8 mouse cellular contexts compared by ENCODE assay signal in genomic region chr12:77240372-77240771, GRCm38 (mm10). TPM values are rescaled to one million over a fixed set of nuclear protein-coding genes. Genes with fewer than 3 reads are reported as not detected.
DNase-seq lines count a peak whose midpoint lies in the region; ATAC-seq and TF ChIP-seq lines count a peak whose summit lies in the region.

No protein-coding gene starts in this region.

- 9% methylated on average over 6 of the region's 6 CpGs for WGBS in thymus, adult 2 months
- WGBS in limb, embryonic 10.5 days: 59% methylated on average over 6 of the region's 6 CpGs
- WGBS in stomach, postnatal 0 days: 40% methylated on average over 6 of the region's 6 CpGs

- no peak for ATAC-seq in stomach, postnatal 0 days (ENCODE audit: low FRiP score, low TSS enrichment)

- H3K27me3 ChIP-seq in thymus, adult 2 months (ENCODE audit: control insufficient read depth, insufficient read depth, low read length): no peaks in the 10 kb centered on the region
- H3K27me3 ChIP-seq in limb, embryonic 10.5 days (ENCODE audit: low read depth, poor library complexity, severe bottlenecking): no peaks in the 10 kb centered on the region
- H3K27me3 ChIP-seq in stomach, postnatal 0 days (ENCODE audit: control insufficient read depth, insufficient read depth, low read length): no peaks in the 10 kb centered on the region

- intact Hi-C loops in gastrocnemius, adult 2 months (cut with DNase I): no loop called here

- no peak for DNase-seq in gastrocnemius, adult 2 months
- no peak for DNase-seq in gastrocnemius, adult 18-20 months (ENCODE audit: low spot score)
- DNase-seq in thymus, postnatal 0 days (ENCODE audit: low spot score): peak; percentile 22
- DNase-seq in thymus, adult 2 months: no peak
- no peak for DNase-seq in limb, embryonic 10.5 days (ENCODE audit: low spot score)
- no peak for DNase-seq in stomach, postnatal 0 days (ENCODE audit: low spot score)
- no peak for DNase-seq in spleen, adult 18-20 months
- no peak for DNase-seq in urinary bladder, postnatal 14 days (ENCODE audit: low spot score)

- H3K27ac ChIP-seq in gastrocnemius, adult 2 months: peak overlapping the region; percentile 97; the same call in 1 of the 2 replicates
- no peak overlapping the region for H3K27ac ChIP-seq in thymus, adult 2 months (ENCODE audit: control insufficient read depth, insufficient read depth, low read length)
- H3K27ac ChIP-seq in limb, embryonic 10.5 days: no peak overlapping the region
- H3K27ac ChIP-seq in stomach, postnatal 0 days (replicated peaks): no peak overlapping the region

- 0 out of 2 replicates have a peak overlapping the region, but pooled peaks have one; percentile 34 for H3K4me2 ChIP-seq in stomach, postnatal 0 days (replicated peaks; ENCODE audit: low read depth)

- peaks cover 3% of the 10 kb centered on the region; the same call in 1 of the 2 replicates for H3K4me1 ChIP-seq in thymus, adult 2 months (replicated peaks; ENCODE audit: control insufficient read depth, insufficient read depth, low read length)
- H3K4me1 ChIP-seq in limb, embryonic 10.5 days: peaks cover 25% of the 10 kb centered on the region
- no peaks in the 10 kb centered on the region for H3K4me1 ChIP-seq in stomach, postnatal 0 days (replicated peaks; ENCODE audit: control insufficient read depth, insufficient read depth)

- TF ChIP-seq POLR2A in thymus, adult 2 months (IDR thresholded peaks at IDR 0.05; ENCODE audit: control insufficient read depth, extremely low read depth, insufficient read depth, low read length, poor library complexity): no peak

- no peak for TF ChIP-seq EP300 in stomach, postnatal 0 days (optimal IDR thresholded peaks at IDR 0.05)

- peak overlapping the region; percentile 98 for H3K4me3 ChIP-seq in gastrocnemius, adult 2 months
- H3K4me3 ChIP-seq in thymus, adult 2 months (ENCODE audit: control insufficient read depth, insufficient read depth, low read length): no peak overlapping the region
- H3K4me3 ChIP-seq in limb, embryonic 10.5 days: peak overlapping the region; percentile 83; the same call in 1 of the 2 replicates
- 0 out of 2 replicates have a peak overlapping the region, but pooled peaks have one; percentile 18 for H3K4me3 ChIP-seq in stomach, postnatal 0 days (ENCODE audit: low read depth, low read length)

- no peak overlapping the region for H3K9ac ChIP-seq in stomach, postnatal 0 days (ENCODE audit: low read length)

- no peaks in the 10 kb centered on the region for H3K9me3 ChIP-seq in limb, embryonic 10.5 days (replicated peaks)
- no peaks in the 10 kb centered on the region for H3K9me3 ChIP-seq in stomach, postnatal 0 days (ENCODE audit: control insufficient read depth, low read length)

- no peaks in the 10 kb centered on the region for H3K36me3 ChIP-seq in thymus, adult 2 months (ENCODE audit: control insufficient read depth, insufficient read depth, low read length)
- H3K36me3 ChIP-seq in limb, embryonic 10.5 days: no peaks in the 10 kb centered on the region
- no peaks in the 10 kb centered on the region for H3K36me3 ChIP-seq in stomach, postnatal 0 days (ENCODE audit: control insufficient read depth, insufficient read depth, low read length)

- TF ChIP-seq CTCF in gastrocnemius, adult 2 months (IDR thresholded peaks at IDR 0.05): no peak
- TF ChIP-seq CTCF in thymus, adult 2 months (IDR thresholded peaks at IDR 0.05; ENCODE audit: borderline replicate concordance, control insufficient read depth, extremely low read depth, insufficient read depth, low read length, poor library complexity): no peak
- no peak for TF ChIP-seq CTCF in stomach, postnatal 0 days (IDR thresholded peaks at IDR 0.05; ENCODE audit: low read depth)

RNA-seq across cellular contexts. Expression of gene Fut8, which starts 2.4 kb away (rescaled TPM):
- 10 to 100 TPM; 14.9 to 16.5 TPM for total RNA-seq in gastrocnemius, adult 2 months (2021)
- total RNA-seq in gastrocnemius, adult 18-20 months (2021): 10 to 100 TPM; 18.4 to 19.9 TPM
- polyA plus RNA-seq in thymus, postnatal 0 days (2015; fragmentation: Nextera tagmentation; extraction: Ambion mirVana): 36.5 and 36.6 TPM in 2 replicates
- polyA plus RNA-seq in thymus, adult 2 months (2012; rRNA removed): 10.8 and 14.6 TPM in 2 replicates
- 19.3 and 21.1 TPM in 2 replicates for polyA plus RNA-seq in limb, embryonic 10.5 days (2016; fragmentation: Nextera tagmentation; extraction: Ambion mirVana)
- 28.6 and 29.5 TPM in 2 replicates for polyA plus RNA-seq in stomach, postnatal 0 days (2015; fragmentation: Nextera tagmentation; extraction: Ambion mirVana)
